Mouse (Mus musculus) colon, adult 2 months (tissue): ENCODE measurements around the gene Gm20911. TPM values are rescaled to one million over a fixed set of nuclear protein-coding genes. Genes with fewer than 3 reads are reported as not detected.

Experiments
- polyA plus RNA-seq: library from polyadenylated mRNA; depleted of rRNA; stranded (reverse); fragments of >200 nt; gene quantifications from 2 replicates; pipeline ENCODE4 v1.2.3, GENCODE M21; 2012; rRNA removed

Gene Gm20911
- not detected in 2 replicates for polyA plus RNA-seq

GRCm38 (mm10) chrY:81457707-81458106 lies at the start of gene Gm20911:
Gene Gm20911, plus strand, starts transcription at chrY:81458007.

